Mouse (Mus musculus) G1E (cell line): ENCODE results near the gene Olfr698. TPM values are rescaled to one million over a fixed set of nuclear protein-coding genes. Genes with fewer than 3 reads are reported as not detected.
"Not testable (repeated sequence)": the region's sequence is repeated elsewhere in the genome, so short reads cannot be mapped to it uniquely, and the experiment has no call there.

Source experiments
- ATAC-seq: 2 replicates; pipeline ENCODE4 v1.8.0; 2016; ENCODE audit warnings: mild to moderate bottlenecking; ENCODE audit not compliant: insufficient number of reproducible peaks, poor library complexity, low FRiP score, severe bottlenecking; ENCODE audit errors: extremely low read depth
- DNase-seq: peaks from one replicate; pipeline ENCODE4 v3.0.0; 2012; ENCODE audit warnings: low spot score
- H3K27me3 ChIP-seq: 2 replicates; pipeline ENCODE4 v1.6.1; 2012; ENCODE audit warnings: mild to moderate bottlenecking, low read length, inconsistent platforms; ENCODE audit not compliant: insufficient read depth
- H3K36me3 ChIP-seq: replicated peaks from 2 replicates; pipeline ENCODE3; 2012; ENCODE audit warnings: mild to moderate bottlenecking, inconsistent platforms
- H3K4me1 ChIP-seq: 2 replicates; pipeline ENCODE4 v1.6.1; 2012; ENCODE audit warnings: low read depth, low read length, inconsistent platforms, mixed read lengths; ENCODE audit not compliant: insufficient read depth
- H3K4me3 ChIP-seq: 2 replicates; pipeline ENCODE4 v1.5.1; 2012; ENCODE audit warnings: low read depth, mild to moderate bottlenecking, inconsistent platforms, low read length, moderate library complexity, mixed read lengths
- H3K9me3 ChIP-seq: replicated peaks from 2 replicates; pipeline ENCODE4 v1.6.1; 2012; ENCODE audit warnings: inconsistent platforms
- CTCF ChIP-seq: IDR thresholded peaks from 2 replicates; pipeline ENCODE4 v1.5.1; 2012; ENCODE audit warnings: low read depth, low read length, inconsistent platforms, mixed read lengths
- GATA1 ChIP-seq: IDR thresholded peaks from 2 replicates; pipeline ENCODE4 v1.6.1; 2012; ENCODE audit warnings: borderline replicate concordance, low read length, inconsistent platforms, mixed read lengths
- GATA2 ChIP-seq: IDR thresholded peaks from 2 replicates; pipeline ENCODE4 v1.6.1; 2012; ENCODE audit warnings: low read depth, low read length, inconsistent platforms, borderline replicate concordance
- POLR2AphosphoS5 ChIP-seq: IDR thresholded peaks from 2 replicates; pipeline ENCODE4 v1.6.1; 2012; ENCODE audit warnings: low read depth, low read length, inconsistent platforms; ENCODE audit not compliant: insufficient replicate concordance
- TAL1 ChIP-seq: conservative IDR thresholded peaks from 2 replicates; pipeline ENCODE4 v1.6.1; 2012; ENCODE audit warnings: low read depth, low read length, inconsistent platforms, mixed read lengths
- polyA plus RNA-seq: library from polyadenylated mRNA; stranded (reverse); fragments of >175 nt; gene quantifications from 2 replicates; pipeline ENCODE4 v1.2.3, GENCODE M21; 2012
- total RNA-seq, 2 experiments: library from RNA; stranded (forward) in 1 of 2; stranded (reverse) in 1 of 2; fragments of 200-1000 nt in 1 of 2; fragments of >200 nt in 1 of 2; fragmentation: Nextera tagmentation in 1 of 2; gene quantifications; 2 replicates each; pipeline ENCODE4 v1.2.3; 2014 to 2017

Olfr698 gene
- total RNA-seq (2014; fragmentation: Nextera tagmentation) (not detected in 2 replicates), total RNA-seq (2017) (0.06 and 0.11 TPM in 2 replicates), polyA plus RNA-seq (not detected in 2 replicates)

GRCm38 (mm10) chr7:106755297-106755696 is at the start of gene Olfr698:
Gene Olfr698 (minus strand): TSS chr7:106755397.
- no peaks in the 10 kb centered on the region for H3K36me3 ChIP-seq
- ATAC-seq (no peak), DNase-seq (no peak)
- no peak for TF ChIP-seq GATA2
- TF ChIP-seq GATA1 = no peak
- TF ChIP-seq TAL1 = no peak
- no peak for TF ChIP-seq CTCF
- TF ChIP-seq POLR2AphosphoS5 = no peak
- no peaks in the 10 kb centered on the region for H3K27me3 ChIP-seq
- H3K4me3 ChIP-seq = no peak within 1 kb of the TSS
- no peaks in the 10 kb centered on the region for H3K4me1 ChIP-seq
- no peaks in the 10 kb centered on the region for H3K9me3 ChIP-seq

DNA sequence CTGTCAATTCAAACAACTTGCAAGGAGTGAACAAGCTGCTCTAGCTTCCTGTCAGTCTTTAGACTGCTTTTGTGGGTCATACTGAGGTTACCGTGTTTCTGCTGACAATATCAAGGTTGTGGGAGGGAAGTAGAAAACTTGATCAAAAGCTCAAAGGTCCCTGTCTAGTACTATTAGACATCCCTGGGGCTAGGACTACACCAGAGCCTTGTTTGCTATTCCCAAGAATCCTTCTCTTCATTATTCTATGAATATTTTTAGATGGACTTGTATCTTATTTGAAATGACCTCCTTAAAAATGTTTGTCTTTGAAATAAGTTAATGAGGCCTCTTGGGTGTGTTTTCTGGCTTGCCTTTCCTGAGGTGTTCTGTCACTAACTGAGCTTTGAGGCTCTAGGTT is 37.9 kb upstream of the Olfr698 start, which contains the start of gene Olfr699:
Gene Olfr699 (minus strand): TSS at position 101 of the 400 bp plus-strand sequence.
- no peak for TF ChIP-seq TAL1
- no peak for TF ChIP-seq GATA2
- TF ChIP-seq GATA1 = no peak
- no peak for TF ChIP-seq POLR2AphosphoS5
- TF ChIP-seq CTCF = no peak

GRCm38 (mm10) chr7:106788330-106788729 is 33.1 kb upstream of the Olfr698 start:
- Histone ChIP-seq H3K4me3 (no peak overlapping the region), H3K27me3 (no peaks in the 10 kb centered on the region), H3K4me1 (peaks cover 5% of the 10 kb centered on the region; the same call in 1 of the 2 replicates), H3K36me3 (no peaks in the 10 kb centered on the region), H3K9me3 (no peaks in the 10 kb centered on the region)
- ATAC-seq (peak; percentile 22; the same call in 1 of the 2 replicates), DNase-seq (no peak)
- TF ChIP-seq TAL1 = no peak

More for the DNA sequence above, 37.9 kb upstream of the Olfr698 start, which contains the start of gene Olfr699:
- H3K27me3 ChIP-seq = no peaks in the 10 kb centered on the region
- no peak for ATAC-seq
- DNase-seq = no peak
- H3K9me3 ChIP-seq = no peaks in the 10 kb centered on the region; the same call in 1 of the 2 replicates
- H3K4me1 ChIP-seq = peaks cover 4% of the 10 kb centered on the region; the same call in 1 of the 2 replicates
- no peaks in the 10 kb centered on the region for H3K36me3 ChIP-seq
- no peak within 1 kb of the TSS for H3K4me3 ChIP-seq

- DNase-seq, H3K36me3 ChIP-seq, ATAC-seq, H3K4me3 ChIP-seq, H3K9me3 ChIP-seq, H3K4me1 ChIP-seq, H3K27me3 ChIP-seq: not testable (repeated sequence)
These were observed 5.8 kb upstream of the Olfr698 start for GRCm38 (mm10) chr7:106761008-106761407.

DNA sequence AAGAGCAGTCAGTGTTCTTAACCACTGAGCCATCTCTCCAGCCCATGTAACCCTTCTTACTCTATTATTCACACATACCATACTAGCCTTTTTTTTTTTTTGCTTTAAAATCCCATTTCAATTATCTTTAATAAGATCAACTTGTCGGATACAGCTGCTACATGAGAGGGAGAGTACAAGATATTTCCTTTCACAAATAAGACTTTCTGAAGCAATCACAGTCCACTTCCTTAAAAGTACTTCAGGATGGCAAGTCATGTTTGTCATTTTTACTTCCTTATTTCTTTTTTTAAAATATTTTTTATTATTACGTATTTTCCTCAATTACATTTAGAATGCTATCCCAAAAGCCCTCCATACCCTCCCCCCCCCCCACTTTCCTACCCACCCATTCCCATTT is 3.6 kb upstream of the Olfr698 start:
- Histone ChIP-seq H3K4me3 (no peak overlapping the region), H3K36me3 (no peaks in the 10 kb centered on the region), H3K4me1 (peaks cover 3% of the 10 kb centered on the region; the same call in 1 of the 2 replicates), H3K9me3 (no peaks in the 10 kb centered on the region), H3K27me3 (no peaks in the 10 kb centered on the region)
- TF ChIP-seq CTCF (no peak), GATA2 (no peak)
- ATAC-seq (no peak), DNase-seq (no peak)

DNA sequence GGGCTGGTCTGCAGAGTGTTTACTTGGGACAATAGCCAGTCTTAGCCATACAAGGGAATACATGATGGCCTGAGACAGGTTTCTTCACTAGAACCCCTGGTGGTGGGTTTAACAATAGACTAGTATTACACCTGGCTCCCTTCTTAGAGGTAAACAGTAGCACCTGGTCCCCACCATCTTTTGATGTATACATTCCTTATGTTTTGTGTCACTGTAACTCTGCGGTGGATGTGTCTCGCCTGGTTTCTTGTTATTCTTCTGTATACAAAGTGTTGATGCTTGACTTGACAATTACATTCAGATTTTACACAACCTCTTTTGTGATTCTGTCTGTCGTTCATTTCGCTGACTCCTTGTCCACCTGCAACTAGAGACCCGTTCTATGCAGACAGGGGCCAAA is 9.4 kb downstream of the Olfr698 start:
- Histone ChIP-seq H3K4me1 (no peaks in the 10 kb centered on the region), H3K36me3 (no peaks in the 10 kb centered on the region), H3K9me3 (no peaks in the 10 kb centered on the region), H3K27me3 (no peaks in the 10 kb centered on the region), H3K4me3 (no peak overlapping the region)
- no peak for DNase-seq
- no peak for ATAC-seq
- TF ChIP-seq GATA1 (no peak), CTCF (no peak), TAL1 (no peak), POLR2AphosphoS5 (no peak), GATA2 (no peak)

DNA sequence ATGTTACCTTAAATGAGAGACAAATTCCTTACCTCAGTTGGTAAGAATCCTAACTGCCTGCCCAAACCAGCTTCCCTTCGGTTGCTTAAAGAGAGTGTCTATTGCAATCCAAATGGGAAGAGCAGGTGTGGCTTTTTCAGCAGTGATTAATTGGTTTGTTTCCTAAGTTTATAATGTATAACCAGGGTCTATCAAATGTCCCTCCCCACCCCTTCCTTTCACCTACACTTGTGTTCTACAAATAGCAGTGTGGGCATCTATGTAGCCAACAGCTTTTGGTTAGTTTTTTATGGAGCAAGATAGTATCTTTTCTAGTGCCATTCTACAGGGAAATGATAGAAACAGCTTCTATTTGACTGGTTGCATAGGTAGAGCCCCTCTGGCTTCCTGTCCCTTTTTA is 12.9 kb downstream of the Olfr698 start, which contains the start of gene Olfr697:
Gene Olfr697 (minus strand): TSS at position 101 of the 400 bp plus-strand sequence.
- DNase-seq (no peak), ATAC-seq (no peak)
- Histone ChIP-seq H3K4me1 (no peaks in the 10 kb centered on the region), H3K4me3 (no peak within 1 kb of the TSS), H3K9me3 (no peaks in the 10 kb centered on the region), H3K36me3 (no peaks in the 10 kb centered on the region), H3K27me3 (no peaks in the 10 kb centered on the region)
- TF ChIP-seq POLR2AphosphoS5 (no peak), GATA1 (no peak), TAL1 (no peak), GATA2 (no peak), CTCF (no peak)
